Mouse (Mus musculus) urinary bladder, postnatal 4 days (tissue): Measurements from ENCODE around the gene Ppp1r27.
"Not testable (repeated sequence)": the region's sequence is repeated elsewhere in the genome, so short reads cannot be mapped to it uniquely, and the experiment has no call there.

ENCODE experiments used
- DNase-seq, 2 experiments: peaks; one replicate each; pipeline ENCODE4 v3.0.0; 2021 to 2022; ENCODE audit warnings: low spot score in 2 of 2

Ppp1r27 gene

GRCm38 (mm10) chr11:120575940-120576339 lies 25.0 kb upstream of the Ppp1r27 start:
- DNase-seq: no peak

- DNase-seq: no peak
These were observed 24.1 kb upstream of the Ppp1r27 start for GRCm38 (mm10) chr11:120575046-120575445.

GRCm38 (mm10) chr11:120574278-120574600 lies 23.3 kb upstream of the Ppp1r27 start:
- no peak for DNase-seq

- no peak for DNase-seq
These were observed 22.8 kb upstream of the Ppp1r27 start for GRCm38 (mm10) chr11:120573585-120574277.

GRCm38 (mm10) chr11:120572752-120573584 lies 22.0 kb upstream of the Ppp1r27 start, which contains the start of gene P4hb:
TSS of gene P4hb (minus strand) at chr11:120573253.
- peak; percentile 100 for DNase-seq

- DNase-seq: no peak
These were observed 21.5 kb upstream of the Ppp1r27 start for GRCm38 (mm10) chr11:120572417-120572751.

- DNase-seq: no peak
These were observed 21.0 kb upstream of the Ppp1r27 start for GRCm38 (mm10) chr11:120571754-120572416.

- no peak for DNase-seq
These were observed 20.2 kb upstream of the Ppp1r27 start for GRCm38 (mm10) chr11:120571122-120571521.

- no peak for DNase-seq
These were observed 17.4 kb upstream of the Ppp1r27 start for GRCm38 (mm10) chr11:120568324-120568723.

GRCm38 (mm10) chr11:120565114-120565513 lies 14.2 kb upstream of the Ppp1r27 start:
- no peak for DNase-seq

GRCm38 (mm10) chr11:120562949-120563348 lies 12.0 kb upstream of the Ppp1r27 start:
- DNase-seq: no peak

GRCm38 (mm10) chr11:120560952-120561728 lies 10.2 kb upstream of the Ppp1r27 start:
- no peak for DNase-seq

- not testable (repeated sequence) for DNase-seq
These were observed 7.9 kb upstream of the Ppp1r27 start for GRCm38 (mm10) chr11:120558843-120559242.

GRCm38 (mm10) chr11:120555260-120555659 lies 4.3 kb upstream of the Ppp1r27 start:
- no peak for DNase-seq

GRCm38 (mm10) chr11:120554834-120555233 lies 3.9 kb upstream of the Ppp1r27 start:
- no peak for DNase-seq

GRCm38 (mm10) chr11:120552736-120553135 lies 1.8 kb upstream of the Ppp1r27 start:
- no peak for DNase-seq

- no peak for DNase-seq
These were observed 734 bp downstream of the Ppp1r27 start for GRCm38 (mm10) chr11:120549986-120550809.

GRCm38 (mm10) chr11:120549168-120549945 lies 1.6 kb downstream of the Ppp1r27 start, which contains the start of gene Mcrip1:
TSS of gene Mcrip1 (minus strand) at chr11:120549727.
- peak; percentile 91 to 95 for DNase-seq

- no peak for DNase-seq
These were observed 2.2 kb downstream of the Ppp1r27 start for GRCm38 (mm10) chr11:120548786-120549167.

GRCm38 (mm10) chr11:120548214-120548613 lies 2.7 kb downstream of the Ppp1r27 start:
- no peak for DNase-seq
